Mouse (Mus musculus) kidney, postnatal 36 days (tissue): Measurements from ENCODE around the gene Gucy2g.

Experiments
- DNase-seq, 2 experiments: peaks; one replicate each; pipeline ENCODE4 v3.0.0; 2021 to 2022; ENCODE audit warnings: mixed read lengths in 2 of 2

The Gucy2g gene

GRCm38 (mm10) chr19:55247563-55247962, 6.5 kb upstream of the Gucy2g start:
- no peak for DNase-seq

GRCm38 (mm10) chr19:55244791-55245231, 3.8 kb upstream of the Gucy2g start:
- DNase-seq: peak; percentile 76 to 82

- no peak for DNase-seq
Observed at GRCm38 (mm10) chr19:55239766-55240426, 1.1 kb downstream of the Gucy2g start.

GRCm38 (mm10) chr19:55236564-55236963, 4.5 kb downstream of the Gucy2g start:
- DNase-seq: no peak

GRCm38 (mm10) chr19:55236026-55236425, 5.0 kb downstream of the Gucy2g start:
- peak; percentile 55 to 69 for DNase-seq

GRCm38 (mm10) chr19:55232136-55232535, 8.9 kb downstream of the Gucy2g start:
- peak; percentile 14 to 18 for DNase-seq

GRCm38 (mm10) chr19:55231081-55231480, 10.0 kb downstream of the Gucy2g start:
- DNase-seq: no peak

GRCm38 (mm10) chr19:55227135-55227534, 13.9 kb downstream of the Gucy2g start:
- DNase-seq: no peak

- DNase-seq: no peak
Observed at GRCm38 (mm10) chr19:55226621-55227020, 14.4 kb downstream of the Gucy2g start.

- no peak for DNase-seq
Observed at GRCm38 (mm10) chr19:55222268-55222667, 18.8 kb downstream of the Gucy2g start.

- DNase-seq: no peak
Observed at GRCm38 (mm10) chr19:55221208-55221607, 19.8 kb downstream of the Gucy2g start.

- DNase-seq: peak; percentile 40 to 50
Observed at GRCm38 (mm10) chr19:55219359-55219758, 21.7 kb downstream of the Gucy2g start.

GRCm38 (mm10) chr19:55218741-55219221, 22.3 kb downstream of the Gucy2g start:
- DNase-seq: no peak

- peak; percentile 79 to 92 for DNase-seq
Observed at GRCm38 (mm10) chr19:55218192-55218739, 22.8 kb downstream of the Gucy2g start.

- DNase-seq: peak in 1 of 2 experiments; percentile 24
Observed at GRCm38 (mm10) chr19:55217365-55217764, 23.7 kb downstream of the Gucy2g start.

- no peak for DNase-seq
Observed at GRCm38 (mm10) chr19:55216876-55217275, 24.2 kb downstream of the Gucy2g start.

- no peak for DNase-seq
Observed at GRCm38 (mm10) chr19:55213617-55214340, 27.3 kb downstream of the Gucy2g start.

- DNase-seq: no peak
Observed at GRCm38 (mm10) chr19:55211698-55212097, 29.3 kb downstream of the Gucy2g start.

GRCm38 (mm10) chr19:55209084-55209483, 32.0 kb downstream of the Gucy2g start:
- no peak for DNase-seq

- no peak for DNase-seq
Observed at GRCm38 (mm10) chr19:55208654-55209053, 32.4 kb downstream of the Gucy2g start.

- DNase-seq: no peak
Observed at GRCm38 (mm10) chr19:55207746-55208538, 33.1 kb downstream of the Gucy2g start.

- DNase-seq: no peak
Observed at GRCm38 (mm10) chr19:55207205-55207604, 33.8 kb downstream of the Gucy2g start.
